Mouse (Mus musculus) left cerebral cortex, adult 18-20 months (tissue): ENCODE data around the gene Sh3rf1. TPM values are rescaled to one million over a fixed set of nuclear protein-coding genes. Genes with fewer than 3 reads are reported as not detected.

Experiments used
- DNase-seq, 2 experiments: peaks; one replicate each; pipeline ENCODE4 v3.0.0; 2021 to 2022; ENCODE audit warnings: low spot score in 2 of 2, mixed read lengths in 1 of 2
- total RNA-seq, 2 experiments: library from RNA; stranded (reverse); gene quantifications; 2 replicates each; pipeline ENCODE4 v1.2.3; 2021

Sh3rf1 gene
- total RNA-seq, 2 experiments from 2014 or later: 38.7 to 39.5 TPM

- DNase-seq: no peak
These were observed 5.2 kb upstream of the Sh3rf1 start for GRCm38 (mm10) chr8:61218439-61218838.

- peak in 1 of 2 experiments; percentile 12 for DNase-seq
These were observed 389 bp upstream of the Sh3rf1 start for GRCm38 (mm10) chr8:61223283-61223682.

- DNase-seq: peak; percentile 38 to 49
These were observed 864 bp downstream of the Sh3rf1 start for GRCm38 (mm10) chr8:61224380-61225092.

DNA sequence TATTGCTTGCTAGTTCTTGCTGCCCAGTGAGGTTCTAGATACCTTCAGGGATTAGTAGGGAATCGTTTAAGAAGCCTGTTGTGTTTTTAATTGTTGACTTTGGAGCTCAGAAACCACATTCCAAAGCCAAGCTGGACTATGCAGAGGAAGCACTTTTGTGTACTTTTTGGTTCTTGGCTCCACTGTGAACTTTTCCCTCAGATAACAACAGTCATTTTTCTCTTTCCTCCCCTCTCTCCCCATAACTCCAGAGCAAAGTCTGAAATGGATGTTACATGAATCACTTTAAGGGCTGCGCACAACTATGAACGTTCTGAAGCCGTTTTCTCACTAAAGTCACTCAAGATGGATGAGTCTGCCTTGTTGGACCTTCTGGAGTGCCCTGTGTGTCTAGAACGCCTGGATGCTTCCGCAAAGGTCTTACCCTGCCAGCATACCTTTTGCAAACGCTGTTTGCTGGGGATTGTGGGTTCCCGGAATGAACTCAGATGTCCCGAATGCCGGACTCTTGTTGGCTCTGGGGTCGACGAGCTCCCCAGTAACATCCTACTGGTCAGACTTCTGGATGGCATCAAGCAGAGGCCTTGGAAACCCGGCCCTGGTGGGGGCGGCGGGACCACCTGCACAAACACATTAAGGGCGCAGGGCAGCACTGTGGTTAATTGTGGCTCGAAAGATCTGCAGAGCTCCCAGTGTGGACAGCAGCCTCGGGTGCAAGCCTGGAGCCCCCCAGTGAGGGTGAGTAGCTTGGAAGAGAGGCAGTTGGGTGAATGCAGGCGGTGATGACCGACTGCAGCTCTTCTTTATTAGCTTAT lies 2.1 kb downstream of the Sh3rf1 start:
- DNase-seq: no peak

- no peak for DNase-seq
These were observed 3.0 kb downstream of the Sh3rf1 start for GRCm38 (mm10) chr8:61226632-61227031.

DNA sequence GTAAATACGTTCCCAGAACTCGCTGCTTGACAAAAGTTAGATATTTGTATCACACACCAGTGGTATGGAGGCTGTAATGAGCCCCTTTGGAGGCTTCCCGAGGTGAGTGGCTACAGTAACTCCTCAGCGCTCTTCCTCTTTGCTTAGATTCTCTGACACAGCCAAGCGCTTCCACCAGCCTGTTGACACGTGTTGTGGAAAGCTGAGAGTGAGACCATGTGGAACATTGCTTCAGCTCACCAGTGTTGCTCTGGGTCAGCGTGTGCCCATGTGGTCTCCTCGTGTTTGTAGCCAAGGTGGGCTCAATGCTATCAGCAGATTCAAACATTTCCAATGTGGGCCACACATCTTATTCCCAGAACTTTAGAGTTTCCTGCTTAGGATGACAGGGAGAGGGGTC lies 5.0 kb downstream of the Sh3rf1 start:
- no peak for DNase-seq

- no peak for DNase-seq
These were observed 6.0 kb downstream of the Sh3rf1 start for GRCm38 (mm10) chr8:61229511-61230195.

- DNase-seq: no peak
These were observed 7.4 kb downstream of the Sh3rf1 start for GRCm38 (mm10) chr8:61230881-61231755.

DNA sequence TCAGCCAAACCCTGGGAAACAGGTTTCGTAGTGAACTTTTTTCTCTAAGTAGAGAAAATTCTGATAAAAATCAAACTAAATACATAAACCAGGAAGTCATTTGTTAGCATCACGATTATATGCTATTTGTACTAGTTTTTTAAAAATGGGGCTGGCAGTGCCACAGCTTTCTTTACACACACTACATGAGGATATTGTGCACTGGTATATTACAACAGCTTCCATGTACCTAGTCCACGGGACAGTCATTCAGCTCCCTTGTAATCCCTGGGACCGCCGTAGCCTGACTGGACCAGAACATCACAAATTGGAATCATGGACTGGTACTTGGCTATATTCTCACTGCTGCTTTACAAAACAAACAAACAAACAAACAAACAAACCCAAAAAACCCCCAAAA lies 11.8 kb downstream of the Sh3rf1 start:
- no peak for DNase-seq

DNA sequence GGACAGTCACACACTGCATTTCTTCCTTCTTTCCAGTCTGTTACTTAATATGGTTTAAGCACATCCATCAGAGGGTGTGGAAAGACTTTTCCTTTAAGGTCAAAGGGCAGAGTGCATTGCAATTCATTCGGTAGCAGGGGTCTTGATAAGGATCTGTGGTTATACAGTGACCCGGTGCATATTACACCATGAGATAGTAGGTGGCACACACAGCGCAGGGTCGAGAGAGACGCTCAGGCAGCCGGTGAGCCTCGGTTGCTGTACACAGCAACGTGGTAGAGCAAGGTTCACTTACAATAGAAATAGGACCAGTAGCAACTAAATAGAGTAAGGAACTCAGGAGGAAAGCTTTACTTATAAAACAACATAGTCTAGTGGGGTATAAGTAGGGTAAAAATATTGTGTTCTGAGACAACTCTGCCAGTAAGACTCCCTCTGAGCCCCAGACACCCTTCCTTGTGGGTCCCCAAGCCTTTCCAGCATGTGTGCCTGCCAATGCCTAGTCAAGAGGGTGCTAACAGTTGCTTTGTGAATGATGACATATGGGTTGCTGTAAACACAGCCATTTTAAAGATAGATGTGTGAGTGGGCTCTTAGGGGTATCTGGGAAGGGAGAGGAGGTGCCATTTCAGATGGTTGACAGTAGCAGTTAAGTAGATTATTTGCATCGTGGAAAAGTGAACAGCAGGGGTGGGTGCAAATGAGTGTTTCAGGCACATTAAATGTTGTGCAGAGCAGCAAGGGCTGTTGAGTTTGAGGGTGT lies 13.0 kb downstream of the Sh3rf1 start:
- peak in 1 of 2 experiments; percentile 23 for DNase-seq

- no peak for DNase-seq
These were observed 15.9 kb downstream of the Sh3rf1 start for GRCm38 (mm10) chr8:61239576-61239975.

DNA sequence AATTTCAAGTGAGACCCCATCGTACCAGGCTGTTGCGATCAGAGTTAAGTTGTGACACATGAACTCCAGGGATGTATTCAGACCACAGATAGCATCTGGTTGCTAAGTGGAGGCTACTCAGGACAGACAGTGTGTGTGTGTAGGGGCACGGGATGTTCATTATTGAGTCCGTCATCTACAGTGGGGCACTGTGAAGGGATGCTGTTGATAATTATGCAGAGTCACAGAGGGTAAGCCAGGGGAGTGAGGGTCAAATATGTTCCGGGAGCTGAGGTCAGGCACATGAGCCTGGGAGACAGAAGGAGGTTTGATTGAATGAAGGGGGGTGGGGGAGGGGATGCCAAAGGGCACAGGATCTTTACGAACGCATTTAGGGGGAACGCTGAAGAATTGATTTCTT lies 17.6 kb downstream of the Sh3rf1 start:
- no peak for DNase-seq

DNA sequence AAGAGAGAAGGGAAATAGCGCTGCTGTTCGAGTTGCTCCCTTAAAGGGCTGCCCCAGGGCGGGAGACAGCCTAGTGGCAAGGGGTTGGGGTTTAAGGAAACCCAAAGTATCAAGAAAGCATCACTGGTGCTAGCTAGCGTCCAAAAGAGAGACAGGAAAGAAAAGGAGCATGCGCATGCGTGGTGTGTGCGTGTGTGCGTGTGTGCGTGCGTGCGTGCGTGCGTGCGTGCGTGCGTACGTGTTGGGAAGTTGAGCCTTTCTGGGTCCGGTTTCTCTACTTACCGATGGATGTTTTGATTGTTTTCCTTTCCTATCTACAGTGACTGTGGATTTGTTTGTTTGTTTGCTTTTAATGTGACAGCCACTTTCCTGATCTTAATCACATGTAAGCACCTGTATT lies 19.2 kb downstream of the Sh3rf1 start:
- no peak for DNase-seq

GRCm38 (mm10) chr8:61243491-61243890 lies 19.8 kb downstream of the Sh3rf1 start:
- DNase-seq: no peak

DNA sequence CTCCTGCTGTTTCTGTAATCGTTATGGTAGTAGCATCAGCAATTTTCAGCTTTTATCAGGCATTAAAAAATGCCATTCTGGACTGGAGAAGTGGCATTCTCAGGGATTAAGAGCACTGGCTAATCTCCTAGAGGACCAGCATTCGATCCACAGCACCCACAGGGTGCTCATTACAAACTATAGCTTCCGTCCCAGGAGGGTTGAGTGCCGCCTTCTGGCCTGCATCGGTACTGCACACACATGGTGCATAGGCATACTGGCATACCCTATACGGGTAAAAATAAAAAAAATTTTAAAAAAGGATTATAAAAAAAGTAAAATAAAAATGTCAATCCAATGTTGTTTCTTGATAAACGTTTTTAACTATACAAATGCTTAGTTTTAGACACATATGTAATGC lies 20.5 kb downstream of the Sh3rf1 start:
- DNase-seq: no peak

DNA sequence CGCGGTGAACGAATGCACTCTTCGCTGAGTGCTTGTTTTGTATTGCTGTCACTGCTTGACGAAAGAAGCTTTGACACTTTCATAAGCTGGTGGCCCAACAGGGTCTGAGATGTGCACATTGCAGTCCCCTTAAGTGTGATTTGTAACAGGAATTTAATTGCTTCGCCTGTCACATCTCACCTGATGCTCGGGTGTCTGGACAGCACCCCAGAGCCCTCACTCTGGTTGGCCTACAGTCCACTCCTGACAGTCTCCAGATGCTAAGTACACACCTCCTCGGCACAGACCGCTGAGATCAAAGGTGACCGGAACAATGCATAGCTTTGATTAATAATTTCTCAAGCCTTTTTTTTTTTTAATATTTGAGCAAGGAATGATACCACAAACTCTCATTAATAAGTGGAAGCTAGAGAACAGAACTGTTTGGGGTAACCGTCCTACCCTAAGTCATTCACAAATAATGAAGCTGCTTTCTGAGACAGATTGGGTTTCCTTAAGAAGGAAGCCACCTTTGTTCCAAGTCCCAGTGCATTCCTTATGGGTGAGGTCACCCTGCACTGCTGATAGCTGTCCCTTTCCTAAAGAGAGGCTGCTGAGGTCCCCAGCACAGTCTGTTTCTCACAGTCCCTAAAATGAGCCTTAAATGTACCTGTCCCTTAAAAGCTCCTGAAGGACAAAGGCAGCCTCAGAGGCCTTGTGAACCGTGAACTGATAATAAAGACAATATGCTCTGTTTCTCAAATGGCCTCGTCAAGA lies 23.8 kb downstream of the Sh3rf1 start:
- no peak for DNase-seq

DNA sequence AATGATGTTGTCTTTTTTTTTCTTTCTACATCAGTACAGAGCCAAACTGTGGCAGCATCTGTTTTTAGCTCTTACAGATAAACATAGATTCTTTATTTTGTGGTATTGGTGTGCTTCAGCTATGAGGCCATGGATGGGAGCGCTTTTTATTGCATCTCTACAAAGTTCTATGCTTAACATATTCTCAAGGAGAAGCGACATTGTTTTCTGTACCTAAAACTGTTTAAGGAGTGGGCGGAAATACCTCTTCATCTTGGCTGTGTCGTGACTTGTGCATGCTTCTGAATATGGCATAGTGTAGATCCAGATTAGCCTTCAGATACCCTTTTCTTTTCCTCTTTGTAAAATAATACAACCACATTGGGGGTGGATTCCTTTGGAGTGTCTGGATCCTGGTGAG lies 25.8 kb downstream of the Sh3rf1 start:
- peak in 1 of 2 experiments; percentile 15 for DNase-seq

GRCm38 (mm10) chr8:61254196-61254595 lies 30.5 kb downstream of the Sh3rf1 start:
- no peak for DNase-seq

- peak; percentile 61 to 67 for DNase-seq
These were observed 35.2 kb downstream of the Sh3rf1 start for GRCm38 (mm10) chr8:61258828-61259227.
